Mouse (Mus musculus) naive thymus-derived CD4-positive, alpha-beta T cell, adult 2 months (primary cell): ENCODE measurements at regions not wholly inside any gene's neighbourhood (a gene's known extent, or its start where the extent isn't known, plus 50 kb on each side); places are given as distances from the start of the nearest gene placed in this dataset.
A peak's percentile ranks its signal among the peaks of the same experiment; 100 is the strongest.

Source experiments
- DNase-seq: peaks from one replicate; pipeline ENCODE4 v3.0.0-alpha.2; 2011; ENCODE audit warnings: low read depth

DNA sequence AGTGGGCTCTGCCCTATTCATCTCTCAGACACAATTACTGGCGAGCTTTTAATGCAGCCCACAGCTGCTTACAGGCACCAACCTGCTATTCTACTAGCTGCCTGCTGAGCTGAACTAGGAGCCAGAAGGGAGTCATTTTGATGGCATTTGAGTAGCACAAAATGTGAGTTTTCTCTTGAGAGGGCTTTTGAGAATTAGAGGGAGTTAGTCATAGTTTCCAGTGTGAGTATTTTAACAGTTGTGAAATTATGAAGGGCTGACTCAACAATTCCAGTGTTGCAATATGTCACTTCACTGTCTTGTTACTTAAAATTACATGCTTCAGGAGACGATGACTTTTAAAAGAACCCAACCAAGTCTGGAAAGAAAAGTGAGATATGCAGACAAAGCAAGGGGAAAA lies 54.4 kb upstream of the Ly86 start:
- DNase-seq, result no peak

DNA sequence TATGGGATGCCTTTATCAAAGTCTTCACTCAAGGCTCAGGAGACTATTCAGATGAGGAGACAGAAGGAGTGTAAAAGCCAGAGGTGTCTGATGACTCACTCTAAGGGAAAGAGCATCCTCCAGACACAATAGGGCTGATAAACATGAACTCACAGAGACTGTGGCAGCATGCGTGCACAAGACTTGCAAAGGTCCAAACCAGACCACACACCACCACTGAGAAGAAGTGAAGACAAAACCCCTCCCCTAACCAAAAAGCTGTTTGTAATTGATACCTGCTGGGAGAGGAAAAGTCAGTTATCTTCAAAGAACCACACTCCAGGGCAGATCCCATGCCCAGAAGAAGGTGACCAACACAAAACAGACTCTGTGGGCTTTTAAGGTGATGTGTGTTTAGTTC lies 56.0 kb upstream of the Ly86 start:
- DNase-seq, result no peak

DNA sequence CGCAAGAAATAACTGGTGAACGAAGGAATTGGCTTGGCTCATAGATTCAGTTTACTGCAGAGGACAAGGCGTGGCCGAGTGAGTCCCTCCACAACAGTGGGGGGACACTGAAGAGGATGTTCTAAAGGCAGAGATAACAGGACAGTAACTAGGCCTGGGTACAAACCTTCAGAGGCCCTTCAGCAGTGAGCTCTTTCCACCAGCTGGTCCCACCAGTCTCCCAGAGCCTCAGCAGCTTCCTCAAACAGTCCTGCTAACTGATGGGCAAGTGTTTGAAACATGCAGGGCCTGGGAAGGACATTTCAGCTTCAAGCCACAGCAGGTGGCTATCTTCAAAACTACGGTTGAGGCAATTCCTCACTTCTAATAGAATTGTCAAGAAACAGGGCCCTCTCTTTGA lies 62.5 kb upstream of the Ly86 start:
- no peak for DNase-seq

DNA sequence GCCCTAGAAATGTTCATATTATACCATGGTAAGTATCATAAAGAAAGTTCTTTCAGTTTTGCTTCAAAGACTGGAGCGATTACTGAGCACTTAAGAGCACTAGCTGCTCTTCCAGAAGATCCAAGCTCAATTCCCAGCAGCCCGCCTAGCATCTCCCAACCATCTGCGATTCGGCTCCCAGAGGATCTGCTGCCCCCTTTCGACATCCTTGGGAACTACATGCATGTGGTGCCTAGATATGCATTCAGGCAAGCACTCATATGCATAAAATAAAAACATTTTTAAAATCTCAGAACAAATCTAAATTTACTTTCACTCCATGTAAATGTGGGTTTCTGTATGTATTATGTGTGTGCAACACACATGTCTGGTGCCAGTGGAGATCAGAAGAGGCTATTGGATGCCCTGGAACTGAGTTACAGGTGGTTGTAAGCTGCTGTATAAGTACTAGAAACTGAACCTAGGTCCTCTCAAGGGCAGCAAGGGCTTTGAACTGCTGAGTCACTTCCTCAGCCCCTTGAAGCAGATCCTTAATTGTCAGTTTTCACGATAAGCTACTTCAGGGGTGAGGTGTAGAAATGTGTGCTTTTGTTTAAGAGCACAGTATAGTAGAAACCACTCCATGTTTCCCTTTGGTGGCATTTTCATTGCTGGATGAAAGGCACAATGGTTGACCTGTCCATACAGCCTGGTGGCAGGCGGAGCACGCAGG lies 65.8 kb upstream of the Ly86 start:
- DNase-seq, result no peak

DNA sequence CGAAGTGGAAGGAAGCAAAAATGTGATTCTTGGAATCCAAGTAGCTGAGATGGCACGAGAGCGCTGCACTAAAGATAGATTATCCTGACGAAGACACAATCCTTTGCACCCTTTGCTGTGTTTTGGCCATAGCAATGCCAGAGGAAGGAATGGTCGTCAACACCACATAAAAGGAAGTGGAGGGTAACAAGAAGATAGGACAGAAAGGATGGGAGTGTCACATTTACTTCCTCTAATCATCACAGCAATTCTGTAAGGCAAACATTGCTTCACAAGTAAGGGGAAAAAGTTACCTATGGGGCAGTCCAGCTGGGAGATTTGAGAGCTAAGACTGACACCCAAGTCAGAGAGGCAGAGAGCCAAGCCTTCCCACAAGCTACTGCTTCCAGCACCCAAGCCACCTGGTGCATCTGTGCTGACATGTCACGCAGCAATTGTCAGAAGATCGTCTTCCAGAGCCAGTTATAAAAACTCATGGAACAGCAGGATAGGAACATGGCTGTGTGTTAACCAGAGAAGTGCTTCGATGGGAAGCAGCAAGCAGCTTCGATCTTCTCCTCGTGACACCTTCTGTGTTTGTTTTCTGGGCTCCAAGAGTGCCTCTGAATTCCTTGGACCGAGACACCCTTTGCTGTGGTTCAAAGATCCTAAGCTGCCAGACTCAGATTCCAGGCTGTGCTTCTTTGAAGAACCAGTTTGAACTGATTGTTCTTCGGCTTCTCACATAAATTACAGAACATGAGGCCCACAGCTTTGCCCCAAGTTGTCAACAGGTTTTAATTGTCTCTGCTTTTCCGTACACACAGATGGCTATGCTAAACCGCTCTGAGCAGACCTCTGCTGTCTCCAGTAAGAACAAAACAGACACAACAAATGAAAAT lies 95.2 kb upstream of the Ly86 start:
- DNase-seq, result no peak

DNA sequence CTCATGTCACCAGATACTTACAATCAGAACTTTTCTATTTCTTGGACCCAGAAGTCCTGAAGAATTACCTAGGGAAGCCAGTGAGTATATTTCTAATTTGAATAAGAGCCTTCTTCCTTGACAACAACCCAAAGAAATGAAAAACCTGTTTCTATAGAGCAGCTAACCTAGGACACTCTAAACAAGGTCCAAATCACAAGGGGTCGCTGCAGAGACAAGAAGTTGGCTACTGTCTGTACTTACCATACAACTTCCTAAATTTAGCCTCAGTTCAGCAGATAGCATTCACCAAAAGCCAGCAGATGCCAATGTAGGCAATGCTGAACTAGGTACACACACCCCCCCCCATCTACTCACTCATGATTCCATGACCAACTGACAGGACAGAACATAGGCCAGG lies 96.3 kb upstream of the Ly86 start:
- no peak for DNase-seq

DNA sequence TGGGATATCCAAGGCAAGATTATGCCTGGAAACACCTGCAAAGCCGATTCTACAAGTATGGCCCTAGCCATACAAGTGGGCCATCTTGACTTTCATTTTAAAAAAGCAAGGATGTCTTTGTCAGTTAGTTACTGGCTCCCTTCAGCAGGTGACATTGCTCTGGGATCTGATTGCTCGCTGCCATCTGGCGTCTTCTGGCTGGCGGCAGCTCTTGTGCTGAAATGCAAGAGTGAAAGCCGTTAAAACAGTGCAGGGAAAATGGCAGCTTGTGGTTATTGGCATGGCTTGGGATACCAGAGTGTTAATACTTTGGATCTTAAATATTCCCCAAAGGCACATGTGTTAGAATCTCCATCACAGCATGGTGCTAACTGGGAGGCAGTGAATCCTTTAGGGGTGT lies 105.0 kb upstream of the Ly86 start:
- DNase-seq, result no peak

DNA sequence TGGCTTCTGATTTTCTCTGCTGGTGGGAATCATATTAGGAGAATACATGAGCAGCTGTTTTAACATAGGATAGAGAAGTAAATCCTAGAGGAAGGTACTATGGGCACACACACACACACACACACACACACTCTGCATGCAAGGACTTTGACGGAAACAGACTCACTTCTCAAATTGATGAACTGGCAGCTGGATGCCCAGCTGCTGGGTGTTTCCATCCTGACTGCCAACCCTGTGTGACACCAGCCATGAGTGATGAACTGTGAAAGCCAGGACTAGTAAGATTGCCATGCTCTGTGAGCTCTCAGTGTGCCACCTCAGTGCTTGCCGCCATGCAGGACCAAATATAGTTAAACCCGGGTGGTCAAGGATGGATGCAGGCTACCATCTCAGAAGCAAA lies 107.7 kb upstream of the Ly86 start:
- no peak for DNase-seq

DNA sequence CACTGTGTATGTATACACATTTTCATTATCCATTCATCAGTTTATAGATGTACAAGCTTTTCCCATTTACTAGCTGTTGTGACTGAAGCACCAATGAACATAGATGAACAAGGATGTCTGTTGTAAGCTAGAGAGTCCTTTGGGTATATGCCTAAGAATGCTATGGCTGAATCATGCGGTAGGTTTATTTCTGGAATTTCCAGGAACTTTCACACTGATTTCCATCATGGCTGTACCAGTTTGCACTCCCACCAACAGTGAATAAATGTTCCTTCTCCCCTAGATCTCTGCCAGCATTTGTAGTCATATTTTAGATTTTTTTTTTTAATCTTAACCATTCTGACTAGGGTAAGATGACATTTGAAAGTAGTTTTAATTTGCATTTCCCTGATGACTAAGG lies 119.2 kb upstream of the Ly86 start:
- DNase-seq, result no peak

DNA sequence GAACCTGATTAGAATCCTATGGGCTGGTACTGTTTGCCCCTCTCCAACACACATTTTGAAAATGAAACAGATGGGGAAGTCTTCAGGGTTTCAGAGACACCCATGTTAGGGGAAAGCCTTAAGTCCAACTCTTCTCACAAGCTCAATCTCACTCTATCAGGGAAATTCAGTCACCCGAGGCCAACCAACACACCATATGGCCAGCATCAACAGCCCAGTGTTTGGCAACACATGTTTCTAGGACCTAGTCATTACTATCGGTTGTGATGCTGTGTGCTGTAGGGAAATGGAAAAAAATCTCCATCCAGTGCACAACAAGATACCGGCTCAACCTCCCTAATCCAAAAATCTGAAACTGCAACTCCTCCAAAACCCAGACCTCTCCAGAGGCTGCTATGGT lies 124.6 kb upstream of the Ly86 start:
- DNase-seq, result no peak

DNA sequence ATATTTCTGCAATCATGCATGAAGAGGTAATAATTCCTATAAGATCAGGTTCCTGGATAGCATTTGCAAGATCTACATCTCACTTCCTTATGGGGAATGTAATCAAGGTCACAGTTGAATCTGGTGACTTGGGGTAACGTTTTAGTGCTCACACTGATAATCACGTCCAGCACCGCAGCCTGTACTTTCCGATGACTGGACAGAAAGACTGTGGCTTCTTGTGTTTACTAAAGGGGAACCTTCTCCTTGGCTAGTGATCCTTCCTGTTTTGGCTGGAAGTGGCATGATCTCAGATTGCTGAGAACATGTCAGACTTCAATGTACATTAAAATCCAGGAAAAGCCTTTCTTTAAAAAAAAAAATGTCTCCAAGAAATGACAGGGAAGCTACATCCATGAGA lies 126.4 kb upstream of the Ly86 start:
- no peak for DNase-seq

DNA sequence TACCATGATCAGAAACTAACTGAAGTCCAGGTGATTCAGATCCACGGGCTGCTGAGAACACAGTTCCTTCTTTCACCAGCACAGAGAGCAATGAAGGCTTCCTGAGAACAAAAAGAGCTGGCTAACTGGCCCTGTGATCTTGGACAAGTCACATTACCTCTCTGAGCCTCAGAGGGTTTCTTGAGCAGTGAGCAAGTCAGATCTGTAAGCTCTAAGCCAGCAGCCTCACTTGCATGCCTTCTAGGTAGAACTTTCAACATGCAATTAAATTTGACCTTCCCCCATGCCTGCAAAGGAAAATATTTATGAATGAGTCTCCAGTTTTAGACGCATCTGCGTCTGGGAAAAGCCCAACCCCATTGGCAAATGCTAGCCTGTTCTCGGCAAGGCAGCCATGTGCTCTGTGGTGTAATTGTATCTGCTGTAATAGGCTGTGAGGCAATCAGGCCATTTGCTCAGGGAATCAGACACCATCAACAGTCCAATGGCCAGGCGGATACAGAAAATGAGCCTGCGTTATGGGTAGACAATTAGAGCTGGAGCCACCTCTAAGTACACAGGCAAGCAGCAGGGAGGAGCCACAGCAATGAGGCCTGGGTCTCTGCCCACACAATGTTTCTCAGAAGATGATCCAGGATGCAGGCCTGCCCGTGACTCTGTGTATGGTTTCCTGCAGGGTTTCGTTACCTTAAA lies 130.3 kb upstream of the Ly86 start:
- DNase-seq, result peak; percentile 16

DNA sequence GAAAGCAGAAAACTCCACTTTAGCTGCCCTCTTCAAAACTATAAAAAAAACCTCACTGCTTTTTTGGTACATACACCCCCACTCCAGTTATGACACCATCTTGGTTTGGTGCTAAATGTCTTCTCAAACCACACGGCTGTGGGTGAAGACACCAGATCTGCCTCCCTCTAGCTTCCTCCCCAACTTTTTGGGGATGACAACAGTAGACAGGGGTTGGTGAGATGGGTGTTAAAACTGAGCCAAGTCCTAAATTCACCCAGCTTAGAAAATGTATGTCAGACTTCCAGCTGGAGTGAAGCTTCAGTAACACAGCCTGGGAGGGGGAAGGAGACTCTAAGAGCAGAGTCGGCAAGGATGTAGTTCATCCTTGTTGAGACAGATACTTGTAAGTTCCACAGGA lies 147.1 kb upstream of the F13a1 start:
- DNase-seq, result no peak

DNA sequence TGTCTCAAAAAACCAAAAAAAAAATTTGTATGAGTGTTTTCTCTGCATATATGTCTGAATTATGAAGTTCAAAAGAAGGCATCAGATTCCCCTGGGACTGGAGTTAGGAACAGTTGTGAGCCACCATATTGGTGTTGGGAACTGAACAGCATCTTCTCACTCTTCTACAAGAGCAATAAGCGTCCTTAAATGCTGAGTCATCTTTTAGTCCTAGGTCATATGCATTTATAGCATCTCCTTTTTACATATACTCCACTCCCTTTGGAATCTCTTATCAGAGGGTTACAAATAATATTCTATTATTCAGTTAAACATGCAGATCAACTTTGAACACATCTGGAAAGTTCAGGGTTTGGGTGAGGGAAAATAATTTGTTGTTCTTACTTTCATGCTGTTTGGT lies 145.8 kb upstream of the F13a1 start:
- no peak for DNase-seq

DNA sequence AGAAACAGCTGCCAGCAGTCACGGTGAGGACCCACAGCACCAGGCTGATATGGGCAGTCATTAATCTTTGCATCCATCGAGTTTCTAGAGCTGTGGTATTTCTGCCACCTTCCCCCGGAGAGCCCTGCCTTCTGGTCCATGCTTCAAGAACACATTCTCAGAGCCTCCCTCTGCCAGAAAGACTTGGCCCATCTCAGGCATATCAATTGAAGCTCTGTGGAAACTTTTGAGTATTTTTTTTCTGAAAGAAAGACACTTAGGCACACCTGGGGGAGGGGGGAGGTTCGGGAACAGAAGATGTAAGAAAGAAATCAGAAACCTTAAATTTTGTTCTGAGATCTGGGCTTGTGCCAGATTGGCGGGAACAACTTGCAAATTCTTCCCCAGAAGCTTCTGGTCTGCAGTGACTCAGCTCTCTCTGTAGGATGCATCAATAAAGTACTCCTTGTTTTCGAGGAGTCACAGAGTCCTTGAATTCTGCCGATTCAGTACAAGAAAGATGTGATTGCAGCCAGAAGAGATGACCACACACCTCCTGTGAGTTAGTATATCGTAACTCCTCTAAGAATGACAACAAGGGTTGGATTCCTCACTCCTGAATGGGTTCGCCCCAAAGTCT lies 131.2 kb upstream of the F13a1 start:
- DNase-seq, result no peak

DNA sequence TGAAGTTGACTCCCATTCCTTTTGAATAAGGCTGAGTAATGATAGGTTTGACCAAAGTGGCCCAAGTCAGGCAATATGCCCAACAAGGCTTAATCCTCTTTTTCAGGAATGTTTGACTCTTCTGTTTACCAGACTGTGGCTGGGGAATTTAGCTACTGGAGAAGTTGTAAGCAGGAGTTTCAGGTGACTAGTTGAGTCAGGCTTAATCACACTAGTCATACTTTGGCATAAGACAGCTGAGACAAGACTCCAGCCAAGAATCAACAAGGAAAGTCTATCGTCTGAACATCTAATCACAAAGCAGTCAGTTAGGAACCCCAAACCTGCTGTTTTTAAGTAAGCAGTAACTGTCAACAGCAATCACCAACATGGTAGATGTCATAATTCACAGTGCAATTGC lies 126.5 kb upstream of the F13a1 start:
- no peak for DNase-seq

DNA sequence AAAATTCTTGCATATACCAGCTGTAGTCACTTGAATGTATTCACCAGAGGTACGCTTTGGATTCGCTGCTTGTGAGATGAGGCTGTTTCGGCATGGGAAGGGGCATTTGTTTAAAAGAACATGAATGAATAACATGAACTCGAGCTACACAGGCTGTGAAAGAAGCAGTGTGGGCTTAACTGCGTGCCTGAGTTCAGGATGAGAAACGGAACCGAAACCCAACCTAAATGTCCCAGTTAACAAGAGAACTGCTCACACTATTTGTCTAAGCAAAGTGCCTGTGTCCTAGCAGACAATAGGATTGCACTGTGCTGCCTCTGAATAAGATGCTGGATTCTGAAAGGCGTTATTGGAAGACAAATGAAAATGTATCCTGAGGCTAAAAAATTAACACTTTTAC lies 126.0 kb upstream of the F13a1 start:
- DNase-seq, result no peak

DNA sequence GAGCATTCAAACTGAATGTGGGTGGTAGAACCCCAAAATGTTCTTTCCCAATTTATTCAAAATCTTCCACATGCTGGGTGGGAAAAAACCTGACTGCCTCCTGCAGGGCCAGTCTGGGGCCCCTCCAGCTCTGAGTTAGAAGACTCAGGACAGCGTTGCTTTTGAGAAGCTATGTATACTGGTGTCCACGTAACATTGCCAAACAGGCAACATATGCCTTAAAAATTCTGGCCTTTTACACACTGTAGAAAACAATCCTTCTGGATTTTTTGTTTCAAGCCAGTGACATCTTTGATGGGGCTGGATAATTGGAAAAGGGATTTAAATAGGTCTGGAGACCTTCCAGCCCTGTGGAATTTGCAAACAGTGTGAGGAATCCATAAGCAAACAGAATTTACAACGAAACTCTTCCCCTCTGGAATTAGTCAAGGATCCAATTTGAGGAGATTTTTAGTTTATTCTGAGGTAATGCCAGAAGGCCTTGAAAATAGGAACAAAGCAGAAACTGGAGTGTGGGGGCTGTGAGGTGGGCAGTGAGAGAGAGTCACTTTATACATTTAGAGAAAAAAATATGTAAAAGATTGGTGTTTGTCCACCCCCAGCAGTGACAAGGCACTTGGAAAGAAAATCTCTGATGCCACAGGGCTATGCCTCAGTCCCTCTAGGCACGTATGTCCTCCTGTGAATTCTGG lies 108.9 kb upstream of the F13a1 start:
- DNase-seq, result no peak

DNA sequence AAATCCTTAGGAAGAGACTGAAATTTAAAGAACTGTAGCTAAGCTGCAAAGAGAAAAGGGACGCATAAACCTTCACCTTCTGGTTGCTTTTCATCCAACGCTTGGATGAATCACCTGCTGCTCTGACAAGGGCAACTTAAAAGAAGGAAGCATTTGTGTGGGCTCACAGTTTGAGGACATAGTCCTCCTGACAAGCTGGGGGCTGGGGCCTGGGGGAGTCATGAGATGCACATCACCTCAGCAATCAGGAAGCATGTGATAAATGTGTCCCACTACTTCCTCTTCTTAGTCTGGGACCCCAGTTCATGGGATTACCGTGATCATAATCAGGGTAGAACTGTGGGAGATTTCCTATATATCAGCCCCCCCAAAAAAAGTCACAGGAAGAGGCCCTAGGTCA lies 107.8 kb upstream of the F13a1 start:
- DNase-seq, result no peak

DNA sequence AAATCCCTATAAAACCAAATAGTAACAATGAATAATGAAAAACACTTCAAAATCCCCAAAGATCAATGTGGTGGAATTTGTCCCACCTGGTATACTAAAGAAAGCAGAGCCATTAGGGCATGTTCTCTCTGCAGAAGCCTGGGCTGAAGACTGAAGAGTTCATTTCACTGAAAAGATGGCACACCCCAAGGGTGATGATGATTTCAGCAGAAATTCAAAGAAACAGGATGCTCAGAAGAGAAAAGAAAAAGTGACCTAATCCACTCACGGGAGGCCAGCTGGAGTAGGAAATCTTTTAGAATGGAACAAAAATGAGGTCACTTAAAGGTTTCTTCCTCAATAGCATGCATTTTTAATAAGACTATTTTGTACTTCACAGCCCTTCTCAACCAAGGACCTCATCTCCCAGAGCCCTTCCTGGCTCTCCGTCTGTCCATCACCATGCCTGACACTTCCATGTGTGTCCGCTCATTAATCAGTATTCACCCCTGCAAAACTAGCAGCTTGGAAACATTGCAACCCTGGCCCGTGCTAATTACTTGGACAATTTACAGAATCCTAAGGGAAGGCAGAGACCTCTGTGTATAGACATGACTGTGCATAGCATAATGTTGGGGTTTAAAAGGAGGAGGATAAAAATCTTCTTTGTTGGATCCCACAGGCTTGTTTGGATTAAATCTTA lies 101.9 kb upstream of the F13a1 start:
- no peak for DNase-seq

DNA sequence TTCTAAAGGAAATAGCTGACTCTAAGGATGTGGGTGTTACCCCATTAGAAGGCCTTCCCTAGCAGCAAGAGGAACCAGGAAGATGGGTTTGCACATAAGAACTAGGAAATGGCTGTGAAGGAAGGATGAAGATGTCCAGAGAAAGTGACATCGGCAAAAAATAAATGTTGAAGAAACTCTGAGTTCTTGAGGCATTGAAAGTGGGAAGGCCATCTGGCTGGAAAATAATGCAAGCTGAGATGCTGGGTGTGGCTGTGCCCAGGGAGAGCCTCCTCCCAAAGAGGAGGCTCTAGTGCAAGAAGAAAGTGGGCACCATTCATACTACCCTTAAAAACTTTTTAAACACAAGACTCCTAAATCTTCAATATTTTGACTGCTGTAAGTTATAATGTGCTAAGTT lies 99.9 kb upstream of the F13a1 start:
- no peak for DNase-seq
